Mouse (Mus musculus) right cerebral cortex, postnatal 25 days (tissue): ENCODE data around the gene Cpn1.

Experiments
- DNase-seq: peaks from one replicate; pipeline ENCODE4 v3.0.0; 2022

Cpn1 gene

GRCm38 (mm10) chr19:43986069-43986794, at the start of gene Cpn1:
Gene Cpn1 (minus strand): TSS chr19:43986556.
- no peak for DNase-seq

DNA sequence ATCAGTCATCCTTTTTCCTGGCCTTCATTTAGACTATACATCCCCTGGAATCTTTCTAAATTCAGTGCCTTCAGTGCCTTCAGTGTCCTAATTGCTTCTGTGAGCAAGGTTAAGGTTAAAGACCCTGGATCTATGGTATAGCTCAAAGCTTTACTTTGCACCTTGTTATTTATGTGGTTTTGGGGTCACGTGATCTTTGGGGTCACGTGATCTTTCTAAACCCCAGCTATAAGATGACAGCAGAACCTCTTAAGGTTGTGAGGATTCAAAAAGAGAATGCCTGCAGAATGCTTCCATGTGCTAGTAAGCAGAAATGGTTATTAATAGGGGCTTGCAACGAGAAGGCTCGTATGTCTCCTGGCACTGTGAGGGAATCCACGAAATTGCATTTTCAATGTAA, 47.0 kb upstream of the Cpn1 start:
- DNase-seq, result no peak

- DNase-seq, result no peak
These were observed 45.8 kb upstream of the Cpn1 start for GRCm38 (mm10) chr19:44032046-44032744.

DNA sequence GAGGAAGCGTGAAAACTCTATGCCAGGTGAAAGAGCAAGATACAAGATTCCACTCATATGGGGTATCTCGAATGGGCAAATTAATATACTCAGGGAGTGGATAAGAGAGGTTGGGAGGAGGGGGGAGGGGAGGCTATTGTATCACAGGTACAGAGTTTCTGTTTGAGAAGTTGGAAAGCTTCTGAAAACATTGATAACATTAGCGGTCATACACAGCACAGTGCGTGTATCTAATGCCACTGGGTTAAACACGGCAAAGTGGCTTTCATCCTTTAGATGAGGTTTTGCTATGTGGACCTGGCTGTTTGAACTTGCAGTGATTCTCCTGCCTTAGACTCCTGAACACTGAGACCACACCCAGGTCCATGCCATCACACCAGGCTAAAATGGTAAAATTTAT, 43.7 kb upstream of the Cpn1 start:
- DNase-seq, result no peak

DNA sequence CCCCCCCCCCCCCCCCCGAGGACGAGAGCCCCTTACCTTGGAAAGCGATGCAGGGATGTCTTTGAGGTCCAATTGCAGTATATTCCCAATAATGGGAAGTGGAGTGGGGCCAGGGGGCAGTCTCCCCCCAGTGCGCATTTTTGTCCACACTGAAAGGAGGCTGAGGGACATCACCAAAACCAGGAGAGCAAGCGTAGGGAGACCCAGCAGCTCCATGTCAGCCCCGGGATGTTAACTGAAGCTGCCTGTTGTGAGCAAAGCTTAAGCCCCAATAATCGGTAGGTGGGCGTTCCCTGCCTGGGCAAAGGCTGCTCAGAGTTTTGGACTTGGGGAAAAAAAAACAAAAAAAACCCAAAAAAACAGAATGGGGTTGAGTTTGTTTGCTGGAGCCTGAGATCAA, 42.6 kb upstream of the Cpn1 start, which contains the start of gene Cyp2c23:
Gene Cyp2c23 (minus strand): TSS at position 237 of the 400 bp plus-strand sequence.
- no peak for DNase-seq

GRCm38 (mm10) chr19:44026956-44027530, 40.7 kb upstream of the Cpn1 start:
- no peak for DNase-seq

- no peak for DNase-seq
These were observed 38.7 kb upstream of the Cpn1 start for GRCm38 (mm10) chr19:44024921-44025585.

- DNase-seq, result no peak
These were observed 36.7 kb upstream of the Cpn1 start for GRCm38 (mm10) chr19:44023066-44023465.

- DNase-seq, result no peak
These were observed 35.1 kb upstream of the Cpn1 start for GRCm38 (mm10) chr19:44021502-44021901.

DNA sequence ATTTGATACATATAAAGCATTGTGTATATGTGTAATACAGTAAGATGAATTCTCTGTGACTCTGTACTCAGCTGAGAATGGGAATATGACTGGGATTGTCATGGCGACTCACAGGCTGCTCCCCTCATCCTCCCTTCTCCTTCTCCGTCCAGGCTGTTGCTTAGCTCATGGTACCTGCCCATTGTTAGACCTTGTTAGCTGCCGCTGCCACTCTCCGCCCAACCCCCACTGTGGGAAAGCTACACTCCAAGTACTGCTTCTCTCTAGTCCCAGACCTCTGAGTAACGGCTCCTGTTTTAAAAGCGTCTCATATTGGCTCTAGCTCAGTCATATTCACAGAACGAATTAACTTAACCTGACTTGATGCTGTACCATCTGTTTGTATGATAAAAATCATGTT, 33.4 kb upstream of the Cpn1 start:
- DNase-seq, result no peak

DNA sequence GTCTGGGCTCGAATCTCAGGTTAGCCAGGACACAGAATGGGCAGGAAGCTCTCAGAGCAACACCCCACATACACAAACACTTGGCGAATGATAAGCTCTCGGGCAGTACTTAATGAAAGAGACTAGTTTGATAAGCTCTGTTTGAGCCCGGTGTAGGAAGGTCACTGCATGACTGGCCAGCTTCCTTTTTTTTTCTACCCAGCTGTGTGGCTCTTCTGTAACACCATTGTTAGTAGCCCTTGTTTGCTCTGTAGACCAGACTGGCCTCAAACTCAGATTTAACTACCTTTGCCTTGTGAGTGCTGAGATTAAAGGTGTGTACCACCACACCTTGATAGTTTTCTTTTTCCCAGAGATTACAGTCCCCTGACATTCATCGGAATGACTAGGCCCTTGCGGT, 27.5 kb upstream of the Cpn1 start:
- no peak for DNase-seq

- DNase-seq, result no peak
These were observed 22.4 kb upstream of the Cpn1 start for GRCm38 (mm10) chr19:44008784-44009183.

- DNase-seq, result peak; percentile 35
These were observed 20.8 kb upstream of the Cpn1 start for GRCm38 (mm10) chr19:44007186-44007585.

DNA sequence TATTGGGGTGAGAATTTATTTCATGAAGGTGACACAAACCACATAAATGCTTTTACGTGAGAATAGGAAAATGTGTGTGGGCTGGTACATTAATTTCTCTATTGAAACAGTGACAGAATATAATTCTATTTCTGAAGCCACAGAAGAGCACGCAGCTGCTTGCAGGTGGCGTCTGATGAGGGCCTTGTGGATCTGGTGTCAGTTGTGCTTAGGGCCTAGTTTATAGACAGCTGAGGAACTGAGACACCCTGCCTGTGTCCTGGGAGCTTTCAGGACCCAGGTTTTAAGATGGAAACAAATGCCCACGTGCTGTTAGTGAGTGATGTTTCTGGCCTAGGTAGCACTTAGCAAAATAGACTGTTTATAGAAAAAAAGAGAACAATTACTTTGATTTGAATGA, 18.7 kb upstream of the Cpn1 start:
- DNase-seq, result no peak

GRCm38 (mm10) chr19:44004261-44004660, 17.9 kb upstream of the Cpn1 start:
- no peak for DNase-seq

- no peak for DNase-seq
These were observed 14.4 kb upstream of the Cpn1 start for GRCm38 (mm10) chr19:44000720-44001119.

DNA sequence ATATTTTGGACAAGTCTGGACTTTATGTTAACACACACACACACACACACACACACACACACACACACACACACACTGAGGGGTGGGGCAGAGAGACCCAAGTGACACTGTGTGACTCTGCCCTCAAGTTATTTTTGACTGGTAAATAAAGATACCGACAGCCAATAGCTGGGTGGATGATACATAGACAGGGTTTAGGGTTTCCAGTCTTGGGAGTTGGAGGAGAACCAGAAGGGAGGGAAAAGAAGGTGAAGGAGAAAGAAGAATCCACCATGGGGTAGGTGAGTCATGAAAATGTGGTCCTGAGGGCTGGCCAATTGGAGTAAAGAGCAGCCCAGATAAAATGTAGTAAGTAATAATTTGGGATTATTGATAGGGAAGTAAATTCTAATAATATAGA, 13.7 kb upstream of the Cpn1 start:
- DNase-seq, result no peak

DNA sequence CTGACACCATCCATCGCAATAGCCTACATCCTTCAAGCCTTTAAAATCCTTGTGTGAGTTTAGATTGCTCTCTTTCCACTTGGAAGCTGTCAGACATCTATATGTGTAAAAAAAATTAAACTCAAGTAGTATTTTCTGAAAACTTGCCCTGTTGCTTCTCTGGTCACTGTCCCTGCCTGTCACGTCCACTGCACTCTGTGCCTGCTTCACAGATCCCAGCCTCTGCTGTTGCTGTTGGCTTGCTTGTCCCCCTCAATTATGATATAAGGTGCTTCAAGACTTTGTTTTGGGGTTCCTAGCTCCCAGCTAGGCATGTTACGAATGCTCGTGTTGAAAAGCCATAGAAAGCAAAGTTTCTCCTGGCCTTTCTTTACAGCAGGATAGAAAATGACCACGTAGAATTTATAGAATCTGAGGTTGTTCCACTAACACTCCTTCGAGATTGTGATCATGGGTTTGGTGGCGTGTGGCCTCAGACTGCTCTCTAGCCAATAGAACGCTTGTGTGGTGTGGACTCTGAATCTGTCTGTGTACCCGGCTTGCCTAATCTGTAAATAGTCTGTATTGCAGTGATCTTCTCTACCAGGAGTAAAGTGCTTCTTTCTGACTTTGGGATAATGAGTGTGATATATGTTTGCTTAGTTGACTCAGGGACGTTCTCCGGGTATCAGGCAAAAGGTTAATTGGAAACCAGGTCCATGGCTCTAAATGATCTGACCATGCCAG, 12.6 kb upstream of the Cpn1 start:
- no peak for DNase-seq

- peak; percentile 41 for DNase-seq
These were observed 11.7 kb upstream of the Cpn1 start for GRCm38 (mm10) chr19:43998101-43998500.

- DNase-seq, result no peak
These were observed 9.1 kb upstream of the Cpn1 start for GRCm38 (mm10) chr19:43995427-43995826.

- no peak for DNase-seq
These were observed 6.1 kb upstream of the Cpn1 start for GRCm38 (mm10) chr19:43992464-43992863.

- no peak for DNase-seq
These were observed 4.0 kb upstream of the Cpn1 start for GRCm38 (mm10) chr19:43990362-43990761.

GRCm38 (mm10) chr19:43981992-43982391, 4.4 kb downstream of the Cpn1 start:
- DNase-seq, result no peak
